Comparison of ENCODE assay signal across 25 mouse cellular contexts in the genomic region with DNA sequence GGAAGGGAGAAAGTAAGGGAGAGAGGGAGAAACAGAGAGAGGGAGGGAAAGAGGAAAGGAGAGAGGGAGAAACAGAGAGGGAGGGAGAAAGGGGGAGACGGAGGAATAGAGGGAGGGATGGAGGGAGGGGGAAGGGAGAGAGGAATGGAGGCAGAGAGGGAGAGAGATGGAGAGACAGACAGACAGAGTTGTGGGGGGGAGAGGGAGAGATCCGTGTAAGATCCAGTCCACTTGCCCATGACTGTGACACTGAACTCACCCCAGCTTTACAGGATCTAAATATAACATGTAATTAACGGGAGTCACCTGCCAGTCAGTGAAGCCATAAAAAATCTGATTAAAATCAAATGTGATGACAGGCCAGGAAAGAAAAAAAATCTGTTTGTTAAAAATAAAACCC.
DNase-seq lines count a peak whose midpoint lies in the region; ATAC-seq and TF ChIP-seq lines count a peak whose summit lies in the region.
"Had no signal": no experiment of that assay in that cellular context is flagged by ENCODE, and none has a peak within 500 bp of the region (broad histone marks: within the 10 kb centered on the region; RNA-seq: fewer than 3 reads in every experiment).

No protein-coding gene starts in this region.

- H3K36me3 ChIP-seq in kidney, embryonic 15.5 days, result no peaks in the 10 kb centered on the region
- H3K36me3 ChIP-seq in kidney, postnatal 0 days (ENCODE audit: insufficient read depth, low read length), result no peaks in the 10 kb centered on the region
- H3K36me3 ChIP-seq in lung, embryonic 14.5 days (ENCODE audit: insufficient read depth), result no peaks in the 10 kb centered on the region
- H3K36me3 ChIP-seq in neural tube, embryonic 13.5 days, result peaks cover 8% of the 10 kb centered on the region; the same call in 1 of the 2 replicates
- H3K36me3 ChIP-seq: embryonic facial prominence, embryonic 12.5 days; G1E had no signal

- no peak for DNase-seq in kidney, postnatal 4 days
- peak; percentile 38 for DNase-seq in kidney, postnatal 0 days (ENCODE audit: low spot score)
- DNase-seq in kidney, postnatal 14 days, result no peak
- no peak for DNase-seq in lung, embryonic 14.5 days
- DNase-seq in lung, postnatal 10 days, result no peak
- no peak for DNase-seq in neural tube, embryonic 10.5 days (ENCODE audit: extremely low spot score, low spot score)
- DNase-seq: adrenal gland, adult 8-10 months; adrenal gland, postnatal 14 days; adrenal gland, postnatal 36 days; B cell, adult 2 months; cerebellum, adult 11-12 months; cerebellum, adult 2 months; cerebellum, adult 9-10 months; cerebellum, postnatal 10 days; cerebellum, postnatal 25 days had no signal

- no peaks in the 10 kb centered on the region for H3K27me3 ChIP-seq in kidney, embryonic 15.5 days
- no peaks in the 10 kb centered on the region for H3K27me3 ChIP-seq in kidney, postnatal 0 days (ENCODE audit: insufficient read depth, low read length)
- no peaks in the 10 kb centered on the region for H3K27me3 ChIP-seq in lung, embryonic 14.5 days (ENCODE audit: insufficient read depth, low read length)
- H3K27me3 ChIP-seq in neural tube, embryonic 13.5 days, result no peaks in the 10 kb centered on the region
- H3K27me3 ChIP-seq: CH12.LX; embryonic facial prominence, embryonic 12.5 days; forebrain, embryonic 13.5 days; Patski had no signal

- H3K9me3 ChIP-seq in kidney, embryonic 15.5 days (replicated peaks), result no peaks in the 10 kb centered on the region
- no peaks in the 10 kb centered on the region for H3K9me3 ChIP-seq in kidney, postnatal 0 days (replicated peaks; ENCODE audit: low read length)
- H3K9me3 ChIP-seq in lung, embryonic 14.5 days (ENCODE audit: low read depth, low read length), result no peaks in the 10 kb centered on the region
- H3K9me3 ChIP-seq in neural tube, embryonic 13.5 days, result no peaks in the 10 kb centered on the region
- H3K9me3 ChIP-seq: embryonic facial prominence, embryonic 10.5 days; embryonic facial prominence, embryonic 12.5 days; forebrain, embryonic 13.5 days had no signal

- H3K9ac ChIP-seq in kidney, embryonic 15.5 days, result no peak overlapping the region
- H3K9ac ChIP-seq in kidney, postnatal 0 days (ENCODE audit: low read depth, low read length), result no peak overlapping the region
- H3K9ac ChIP-seq in lung, embryonic 14.5 days, result no peak overlapping the region
- no peak overlapping the region for H3K9ac ChIP-seq in neural tube, embryonic 13.5 days
- H3K9ac ChIP-seq: embryonic facial prominence, embryonic 12.5 days; forebrain, embryonic 13.5 days had no signal

- ATAC-seq in kidney, embryonic 15.5 days (replicated peaks; ENCODE audit: low FRiP score), result peak; percentile 44; the same call in 1 of the 2 replicates
- no peak for ATAC-seq in kidney, postnatal 0 days (replicated peaks; ENCODE audit: low FRiP score, low read depth)
- ATAC-seq in lung, embryonic 14.5 days (ENCODE audit: insufficient read depth), result peak; percentile 56; the same call in 1 of the 2 replicates
- no peak for ATAC-seq in neural tube, embryonic 13.5 days (ENCODE audit: low read depth)
- ATAC-seq: activated CD4-positive, CD25-positive, alpha-beta regulatory T cell, adult 4 months; CD4-positive, CD25-positive, alpha-beta regulatory T cell, adult 4 months; Patski had no signal

- 11% methylated on average over 3 of the region's 3 CpGs for WGBS in kidney, embryonic 15.5 days
- 16% methylated on average over 3 of the region's 3 CpGs for WGBS in kidney, postnatal 0 days
- WGBS in lung, embryonic 14.5 days, result 29% methylated on average over 3 of the region's 3 CpGs
- WGBS in neural tube, embryonic 13.5 days, result 59% methylated on average over 3 of the region's 3 CpGs

- H3K27ac ChIP-seq in kidney, embryonic 15.5 days, result no peak overlapping the region
- no peak overlapping the region for H3K27ac ChIP-seq in kidney, postnatal 0 days
- no peak overlapping the region for H3K27ac ChIP-seq in lung, embryonic 14.5 days (ENCODE audit: low read depth)
- 0 out of 2 replicates have a peak overlapping the region, but pooled peaks have one; percentile 39 for H3K27ac ChIP-seq in neural tube, embryonic 13.5 days (replicated peaks)
- H3K27ac ChIP-seq: embryonic facial prominence, embryonic 10.5 days; embryonic facial prominence, embryonic 12.5 days; forebrain, embryonic 13.5 days had no signal

- peaks cover 12% of the 10 kb centered on the region; the same call in 1 of the 2 replicates for H3K4me1 ChIP-seq in kidney, embryonic 15.5 days
- H3K4me1 ChIP-seq in kidney, postnatal 0 days (replicated peaks; ENCODE audit: insufficient read depth, low read length), result no peaks in the 10 kb centered on the region
- H3K4me1 ChIP-seq in lung, embryonic 14.5 days (ENCODE audit: insufficient read depth), result 0 out of 2 replicates have a peak, but pooled peaks cover 4% of the 10 kb centered on the region
- peaks cover 12% of the 10 kb centered on the region; the same call in 1 of the 2 replicates for H3K4me1 ChIP-seq in neural tube, embryonic 13.5 days (replicated peaks)

- no peak overlapping the region for H3K4me3 ChIP-seq in kidney, embryonic 15.5 days (replicated peaks)
- H3K4me3 ChIP-seq in kidney, postnatal 0 days (replicated peaks; ENCODE audit: low read depth, low read length), result no peak overlapping the region
- no peak overlapping the region for H3K4me3 ChIP-seq in lung, embryonic 14.5 days (ENCODE audit: low read depth, low read length)
- H3K4me3 ChIP-seq in neural tube, embryonic 13.5 days, result no peak overlapping the region
- H3K4me3 ChIP-seq: embryonic facial prominence, embryonic 10.5 days; embryonic facial prominence, embryonic 12.5 days; forebrain, embryonic 13.5 days had no signal

- no peak overlapping the region for H3K4me2 ChIP-seq in kidney, embryonic 15.5 days
- no peak overlapping the region for H3K4me2 ChIP-seq in kidney, postnatal 0 days (ENCODE audit: low read length)
- no peak overlapping the region; the same call in 1 of the 2 replicates for H3K4me2 ChIP-seq in lung, embryonic 14.5 days
- H3K4me2 ChIP-seq in neural tube, embryonic 13.5 days, result no peak overlapping the region
- H3K4me2 ChIP-seq: embryonic facial prominence, embryonic 12.5 days; forebrain, embryonic 13.5 days had no signal

- no peak for TF ChIP-seq CTCF in kidney, postnatal 0 days (IDR thresholded peaks at IDR 0.05; ENCODE audit: low read depth)
- no peak for TF ChIP-seq CTCF in lung, embryonic 14.5 days (IDR thresholded peaks at IDR 0.05; ENCODE audit: low read depth)

Comparison
In these comparisons a context has a peak if more than half of its experiments do, and no peak if none do; other contexts are left out.
1. ATAC-seq: peak in kidney, embryonic 15.5 days (single experiment) and lung, embryonic 14.5 days (single experiment); none in kidney, postnatal 0 days (single experiment) and neural tube, embryonic 13.5 days (single experiment).